Mouse (Mus musculus): ENCODE data around the gene Ctbp2.

DNA sequence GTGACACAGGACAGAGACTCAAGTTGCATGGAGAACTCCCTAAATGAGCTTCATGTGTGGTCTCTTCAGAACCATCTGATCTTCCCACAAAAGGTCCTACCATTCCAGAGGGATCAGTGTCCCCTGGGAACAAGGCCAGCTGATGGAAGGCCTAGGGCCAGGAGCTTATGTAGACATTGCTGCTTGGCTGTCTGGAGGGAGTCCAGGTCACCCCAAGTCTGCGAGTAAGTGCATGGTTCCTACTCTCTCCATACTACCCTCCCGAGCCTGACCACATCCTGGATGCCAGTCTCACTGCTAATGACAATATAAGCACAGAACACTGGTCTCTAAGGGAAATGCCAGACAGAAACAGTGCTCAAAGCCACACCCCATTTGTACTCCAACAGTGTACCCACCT lies 38.0 kb upstream of the Ctbp2 start:
- TF ChIP-seq CTCF (IDR thresholded peaks at IDR 0.05; ENCODE audit: low read depth, low read length) = no peak
- TF ChIP-seq POLR2AphosphoS5 (IDR thresholded peaks at IDR 0.05; ENCODE audit: insufficient replicate concordance, low read depth, low read length) = no peak
- TF ChIP-seq GATA1 (IDR thresholded peaks at IDR 0.05; ENCODE audit: borderline replicate concordance, low read length) = no peak

Measured in G1E (cell line).